Mouse (Mus musculus) neural tube, embryonic 14.5 days (tissue): ENCODE results near the gene Csmd2. TPM values are rescaled to one million over a fixed set of nuclear protein-coding genes. Genes with fewer than 3 reads are reported as not detected.
"Not testable (repeated sequence)": the region's sequence is repeated elsewhere in the genome, so short reads cannot be mapped to it uniquely, and the experiment has no call there.

Experiments
- ATAC-seq: fragments of 200-750 bp; cut with Nextera tagmentation; 2 replicates; pipeline ENCODE4 v1.8.0; 2017; ENCODE audit warnings: low read depth, mild to moderate bottlenecking, moderate TSS enrichment, moderate library complexity
- H3K27ac ChIP-seq: fragments of 300-500 bp; sonication (generic); 2 replicates; pipeline ENCODE4 v1.5.1; 2014; ENCODE audit warnings: low read depth, mild to moderate bottlenecking, control low read depth, low read length, moderate library complexity, mixed read lengths
- H3K27me3 ChIP-seq: fragments of 300-500 bp; sonication (generic); 2 replicates; pipeline ENCODE4 v1.6.1; 2014; ENCODE audit warnings: low read length; ENCODE audit not compliant: control insufficient read depth, insufficient read depth
- H3K36me3 ChIP-seq: fragments of 300-500 bp; sonication (generic); 2 replicates; pipeline ENCODE4 v1.6.1; 2014; ENCODE audit warnings: low read length, mixed read lengths; ENCODE audit not compliant: control insufficient read depth, insufficient read depth
- H3K4me1 ChIP-seq: fragments of 300-500 bp; sonication (generic); 2 replicates; pipeline ENCODE4 v1.6.1; 2014; ENCODE audit warnings: low read length; ENCODE audit not compliant: control insufficient read depth, insufficient read depth
- H3K4me2 ChIP-seq: fragments of 300-500 bp; sonication (generic); 2 replicates; pipeline ENCODE4 v1.6.1; 2014; ENCODE audit warnings: mild to moderate bottlenecking, low read depth, low read length, control low read depth
- H3K4me3 ChIP-seq: fragments of 300-500 bp; sonication (generic); 2 replicates; pipeline ENCODE4 v1.5.1; 2014; ENCODE audit warnings: low read depth, low read length, control low read depth, mixed read lengths
- H3K9ac ChIP-seq: fragments of 300-500 bp; sonication (generic); replicated peaks from 2 replicates; pipeline ENCODE4 v1.6.1; 2014; ENCODE audit warnings: low read depth, mild to moderate bottlenecking, control low read depth, low read length, mixed read lengths
- H3K9me3 ChIP-seq: fragments of 300-500 bp; sonication (generic); 2 replicates; pipeline ENCODE4 v1.6.1; 2016; ENCODE audit warnings: low read length; ENCODE audit not compliant: control insufficient read depth
- WGBS: fragments of 180-500 bp; shearing (Covaris S2); extraction: QIAGEN DNeasy Blood & Tissue Kit; methylation state at CpG from one replicate; pipeline ENCODE4 v1.1.7; 2014; 5-methylcytosine and 5-hydroxymethylcytosine counted together
- polyA plus RNA-seq: library from polyadenylated mRNA; unstranded; fragments of >200 nt; fragmentation: Nextera tagmentation; extraction: Ambion mirVana; gene quantifications from 2 replicates; pipeline ENCODE4 v1.2.1, GENCODE M21; 2014

Gene Csmd2
- polyA plus RNA-seq, 1 experiment from 2014 or later = 14.5 TPM

DNA sequence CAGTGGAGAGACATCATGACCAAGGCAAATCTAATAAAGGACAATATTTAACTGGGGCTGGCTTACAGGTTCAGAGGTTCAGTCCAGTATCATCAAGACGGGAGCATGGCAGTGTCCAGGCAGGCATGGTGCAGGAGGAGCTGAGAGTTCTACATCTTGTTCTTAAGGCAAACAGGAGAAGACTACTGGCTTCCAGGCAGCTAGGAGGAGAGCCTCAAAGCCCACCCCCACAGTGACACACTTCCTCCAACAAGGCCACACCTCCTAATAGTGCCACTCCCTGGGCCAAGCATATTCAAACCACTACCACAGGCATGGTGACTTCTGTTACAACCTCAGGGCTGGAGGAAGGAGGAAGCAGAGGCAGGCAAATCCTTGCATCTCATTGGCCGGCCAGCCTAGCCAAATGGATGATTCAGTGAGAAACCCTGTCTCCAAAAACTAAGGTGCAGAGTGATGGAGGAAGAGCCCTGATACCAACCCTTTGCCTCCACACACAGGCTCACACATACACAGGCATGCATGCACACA lies 556.4 kb downstream of the Csmd2 start:
- H3K9me3 ChIP-seq, ATAC-seq, H3K4me1 ChIP-seq, H3K36me3 ChIP-seq, H3K27ac ChIP-seq, H3K27me3 ChIP-seq, H3K9ac ChIP-seq, H3K4me2 ChIP-seq, H3K4me3 ChIP-seq: not testable (repeated sequence)
- WGBS = 84% methylated on average over 2 of the region's 2 CpGs

DNA sequence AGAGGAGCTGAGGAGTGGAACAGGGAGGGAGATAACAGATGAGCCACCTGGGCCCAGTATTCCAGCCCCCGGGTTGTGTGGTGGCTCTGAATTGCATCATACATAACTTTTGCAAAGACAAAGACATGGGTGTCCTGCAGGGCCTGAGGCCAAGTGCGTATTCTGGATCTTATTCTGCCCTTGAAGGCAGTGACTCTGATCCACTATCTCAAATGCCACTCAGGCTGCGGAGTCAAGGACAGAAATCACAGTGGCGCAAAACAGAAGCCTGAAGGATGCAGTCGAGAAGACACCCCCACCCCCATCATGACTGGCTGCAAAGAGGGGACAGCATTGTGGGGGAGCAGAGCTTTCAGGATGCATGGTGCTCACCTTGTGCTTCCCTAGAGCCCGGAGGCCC lies 563.1 kb downstream of the Csmd2 start:
- no peaks in the 10 kb centered on the region for H3K9me3 ChIP-seq
- peaks cover 16% of the 10 kb centered on the region for H3K36me3 ChIP-seq
- 89% methylated on average over 6 of the region's 6 CpGs for WGBS
- no peak overlapping the region for H3K9ac ChIP-seq
- H3K27ac ChIP-seq = no peak overlapping the region
- ATAC-seq = no peak
- H3K4me1 ChIP-seq = no peaks in the 10 kb centered on the region
- H3K27me3 ChIP-seq = no peaks in the 10 kb centered on the region
- H3K4me2 ChIP-seq = no peak overlapping the region
- no peak overlapping the region for H3K4me3 ChIP-seq

DNA sequence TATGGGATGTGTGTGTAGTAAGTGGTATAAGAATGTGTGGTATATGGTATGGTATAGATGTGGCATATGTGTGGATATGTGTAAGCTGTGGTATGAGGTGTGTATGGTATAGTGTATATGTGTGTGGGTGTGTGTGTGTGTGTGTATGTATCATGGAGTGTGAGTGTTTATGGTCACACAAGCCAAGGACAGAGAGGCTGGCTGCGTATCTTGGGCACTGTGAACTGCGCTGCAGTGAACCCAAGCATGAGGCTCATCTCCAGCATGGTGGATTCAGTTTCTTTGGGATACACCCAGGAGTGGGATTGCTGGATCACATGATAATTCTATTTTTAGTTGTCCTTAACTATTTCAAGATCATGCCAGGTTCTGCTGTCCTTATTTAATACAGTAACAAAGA lies 566.5 kb downstream of the Csmd2 start:
- Histone ChIP-seq H3K4me3 (no peak overlapping the region), H3K36me3 (peaks cover 23% of the 10 kb centered on the region), H3K4me2 (no peak overlapping the region), H3K9me3 (no peaks in the 10 kb centered on the region), H3K27me3 (no peaks in the 10 kb centered on the region), H3K4me1 (no peaks in the 10 kb centered on the region), H3K27ac (no peak overlapping the region), H3K9ac (no peak overlapping the region)
- ATAC-seq = no peak
- WGBS = 100% methylated on average over 2 of the region's 2 CpGs

DNA sequence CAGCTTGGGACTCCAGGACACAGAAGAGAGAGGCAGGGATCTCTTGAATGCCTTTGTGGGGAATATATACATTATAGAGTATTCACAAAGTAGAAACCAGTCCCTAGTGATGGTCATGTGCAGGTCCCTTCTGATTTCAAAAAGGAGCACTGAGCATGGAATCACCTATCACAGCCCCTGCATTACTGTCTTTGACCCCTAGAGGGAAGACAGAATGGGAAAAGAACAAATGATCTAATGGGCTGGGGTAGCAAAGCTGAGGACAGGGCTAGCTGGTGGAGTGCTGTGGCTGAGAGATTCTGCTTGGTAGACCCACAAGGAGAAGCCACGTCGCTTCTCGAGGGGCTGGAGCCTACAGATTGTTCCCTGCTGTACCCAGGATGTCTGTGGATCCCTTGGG lies 572.7 kb downstream of the Csmd2 start:
- H3K9ac ChIP-seq = no peak overlapping the region
- 91% methylated on average over 3 of the region's 3 CpGs for WGBS
- no peak for ATAC-seq
- 0 out of 2 replicates have a peak, but pooled peaks cover 2% of the 10 kb centered on the region for H3K4me1 ChIP-seq
- no peak overlapping the region for H3K4me3 ChIP-seq
- H3K27me3 ChIP-seq = no peaks in the 10 kb centered on the region
- peaks cover 18% of the 10 kb centered on the region; the same call in 1 of the 2 replicates for H3K36me3 ChIP-seq
- H3K9me3 ChIP-seq = no peaks in the 10 kb centered on the region
- H3K4me2 ChIP-seq = no peak overlapping the region
- H3K27ac ChIP-seq = no peak overlapping the region

DNA sequence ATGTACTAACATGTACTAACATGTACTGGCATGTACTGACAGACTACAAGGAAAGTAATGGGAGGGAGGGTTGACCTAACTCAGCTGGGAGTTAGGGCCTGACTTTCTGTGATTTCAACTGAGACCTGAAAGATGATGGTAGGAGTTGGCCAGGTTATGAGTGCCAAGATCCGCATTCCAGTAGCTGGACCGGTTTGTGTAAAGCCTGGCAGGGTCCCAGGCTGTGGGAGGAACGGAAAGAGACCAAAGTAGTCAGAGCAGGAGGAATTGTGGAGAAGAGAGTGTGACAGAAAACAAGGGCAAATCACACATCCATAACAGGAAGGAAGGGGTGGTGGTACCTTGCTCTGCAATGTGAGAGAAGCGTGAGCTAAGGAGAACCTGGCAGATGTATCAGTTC lies 588.2 kb downstream of the Csmd2 start:
- no peak for ATAC-seq
- WGBS = 91% methylated on average over 4 of the region's 4 CpGs

DNA sequence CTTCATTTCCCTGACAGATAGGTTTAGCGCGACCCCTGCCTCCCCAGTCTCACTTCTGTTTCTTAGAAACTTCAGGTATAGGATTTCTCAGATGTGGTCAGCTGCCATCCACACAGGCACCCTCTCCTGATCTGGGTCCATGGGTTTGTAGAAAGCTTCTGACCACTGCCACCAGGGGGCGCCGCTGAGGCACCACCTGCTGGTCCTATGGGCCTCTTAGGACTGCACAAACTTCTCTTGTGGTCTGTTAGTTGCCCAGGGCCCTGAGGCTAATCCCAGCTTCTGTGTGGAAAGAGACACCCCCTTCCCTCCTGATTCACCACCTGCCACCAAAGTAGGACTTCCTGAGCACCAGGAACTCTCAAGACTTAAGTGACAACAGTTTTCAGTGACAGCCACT lies 591.5 kb downstream of the Csmd2 start:
- Histone ChIP-seq H3K27me3 (no peaks in the 10 kb centered on the region), H3K27ac (no peak overlapping the region), H3K9me3 (peaks cover 11% of the 10 kb centered on the region), H3K4me2 (no peak overlapping the region), H3K36me3 (peaks cover 21% of the 10 kb centered on the region), H3K9ac (no peak overlapping the region), H3K4me3 (no peak overlapping the region), H3K4me1 (no peaks in the 10 kb centered on the region)
- no peak for ATAC-seq
- 56% methylated on average over 4 of the region's 4 CpGs for WGBS

More for the DNA sequence above, 588.2 kb downstream of the Csmd2 start:
- 0 out of 2 replicates have a peak, but pooled peaks cover 3% of the 10 kb centered on the region for H3K9me3 ChIP-seq
- no peak overlapping the region for H3K9ac ChIP-seq
- no peak overlapping the region for H3K4me3 ChIP-seq
- no peaks in the 10 kb centered on the region for H3K4me1 ChIP-seq
- H3K27ac ChIP-seq = no peak overlapping the region
- no peak overlapping the region for H3K4me2 ChIP-seq
- no peaks in the 10 kb centered on the region for H3K36me3 ChIP-seq
- no peaks in the 10 kb centered on the region for H3K27me3 ChIP-seq

DNA sequence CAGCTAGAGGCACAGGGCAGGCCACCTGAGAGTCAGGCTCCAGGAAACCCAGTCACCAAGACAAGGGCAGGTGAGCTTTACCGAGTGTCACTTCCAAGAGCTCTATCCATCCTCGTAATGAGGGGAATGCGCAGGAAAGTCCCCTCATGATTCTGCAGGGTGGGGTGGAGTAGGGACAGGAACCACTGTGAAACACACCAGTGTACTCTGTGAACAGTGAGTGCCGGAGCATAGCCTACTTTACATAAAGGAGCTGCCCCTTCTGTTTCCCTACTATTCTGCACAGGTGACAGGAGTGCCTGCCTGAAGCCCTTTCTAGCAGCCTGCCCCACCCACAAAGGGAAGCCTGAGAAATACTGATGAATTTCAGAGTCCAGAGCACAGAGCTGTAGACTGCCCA lies 605.6 kb downstream of the Csmd2 start:
- H3K9me3 ChIP-seq = no peaks in the 10 kb centered on the region
- peaks cover 21% of the 10 kb centered on the region for H3K36me3 ChIP-seq
- no peaks in the 10 kb centered on the region for H3K4me1 ChIP-seq
- 96% methylated on average over 4 of the region's 4 CpGs for WGBS
- H3K27ac ChIP-seq = no peak overlapping the region
- H3K9ac ChIP-seq = no peak overlapping the region
- H3K27me3 ChIP-seq = no peaks in the 10 kb centered on the region
- H3K4me2 ChIP-seq = no peak overlapping the region
- ATAC-seq = no peak
- no peak overlapping the region for H3K4me3 ChIP-seq

DNA sequence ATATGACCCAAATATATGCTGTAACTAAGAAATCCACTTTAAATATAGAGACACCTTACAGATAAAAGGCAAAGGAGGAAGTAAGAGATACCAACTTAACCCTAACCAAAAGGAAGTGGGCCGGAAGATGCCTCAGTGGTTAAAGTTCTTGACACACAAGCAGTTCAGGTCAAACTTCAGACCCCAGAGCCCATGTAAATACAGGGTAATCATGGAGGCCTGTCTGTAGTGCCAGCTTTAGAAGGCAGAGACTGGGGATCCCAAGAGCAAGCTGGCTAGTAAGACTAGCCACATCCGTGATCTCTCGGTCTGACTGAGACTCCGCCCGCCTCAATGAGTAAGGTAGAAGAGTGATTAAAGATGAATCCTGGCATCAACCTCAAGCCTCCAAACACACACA lies 606.4 kb downstream of the Csmd2 start:
- WGBS = 98% methylated on average over 5 of the region's 5 CpGs
- Histone ChIP-seq H3K9ac (no peak overlapping the region), H3K27ac (no peak overlapping the region), H3K27me3 (no peaks in the 10 kb centered on the region), H3K4me1 (no peaks in the 10 kb centered on the region), H3K4me3 (no peak overlapping the region), H3K4me2 (no peak overlapping the region), H3K36me3 (peaks cover 14% of the 10 kb centered on the region), H3K9me3 (no peaks in the 10 kb centered on the region)
- no peak for ATAC-seq

DNA sequence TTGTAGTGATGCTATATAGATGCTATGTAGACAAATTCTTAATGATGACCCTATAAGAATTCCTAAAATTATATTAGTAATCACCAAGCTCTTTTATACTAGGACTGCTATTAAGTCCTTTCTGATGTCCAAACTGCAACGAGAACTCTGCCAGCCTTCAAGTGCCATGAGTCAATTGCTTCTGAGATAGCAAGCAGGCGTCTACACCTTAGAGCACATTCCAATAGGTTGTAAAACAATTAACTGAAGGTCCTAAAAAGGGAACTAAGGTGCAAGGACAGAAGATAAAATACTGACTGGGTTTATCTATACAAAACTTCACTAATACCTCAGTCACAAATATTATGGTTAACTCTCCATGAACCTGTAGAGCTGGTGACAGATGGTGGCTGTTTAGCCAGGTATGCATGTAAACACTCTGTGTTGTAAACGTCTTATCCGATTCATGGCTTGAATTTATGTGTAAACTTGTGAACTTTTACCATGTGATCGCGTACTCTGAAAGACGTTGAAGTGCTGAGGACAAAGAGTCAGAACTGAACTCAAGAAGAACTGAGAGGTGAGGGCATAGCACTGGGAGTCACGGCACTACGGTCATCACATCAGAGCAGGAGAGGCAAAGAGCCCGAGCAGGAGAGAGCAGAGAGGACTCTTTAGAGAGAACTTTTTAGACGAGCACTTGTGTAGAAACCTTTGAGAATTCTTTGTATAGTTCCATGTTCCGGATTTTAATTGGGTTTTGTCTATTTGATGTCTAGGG lies 610.3 kb downstream of the Csmd2 start:
- no peaks in the 10 kb centered on the region for H3K9me3 ChIP-seq
- H3K27me3 ChIP-seq = no peaks in the 10 kb centered on the region
- no peaks in the 10 kb centered on the region for H3K36me3 ChIP-seq
- H3K27ac ChIP-seq = no peak overlapping the region
- H3K4me2 ChIP-seq = no peak overlapping the region
- no peak overlapping the region for H3K4me3 ChIP-seq
- H3K9ac ChIP-seq = no peak overlapping the region
- H3K4me1 ChIP-seq = no peaks in the 10 kb centered on the region
- 75% methylated on average over 12 of the region's 12 CpGs for WGBS
- ATAC-seq = no peak
